In genomic region chr6:127756856-127757255, GRCm38 (mm10) we compare ENCODE assay signal across 25 mouse cellular contexts. TPM values are rescaled to one million over a fixed set of nuclear protein-coding genes. Genes with fewer than 3 reads are reported as not detected.
DNase-seq lines count a peak whose midpoint lies in the region; ATAC-seq lines count a peak whose summit lies in the region.
"Had no signal": no experiment of that assay in that cellular context is flagged by ENCODE, and none has a peak within 500 bp of the region (broad histone marks: within the 10 kb centered on the region; RNA-seq: fewer than 3 reads in every experiment).

No protein-coding gene starts in this region.

- no peaks in the 10 kb centered on the region for H3K9me3 ChIP-seq in kidney, embryonic 16.5 days (ENCODE audit: low read length)
- H3K9me3 ChIP-seq: embryonic facial prominence, embryonic 12.5 days; forebrain, embryonic 13.5 days; limb, embryonic 12.5 days; midbrain, embryonic 10.5 days had no signal

- no peak for DNase-seq in frontal cortex, postnatal 25 days (ENCODE audit: low spot score in 2 of 2)
- no peak for DNase-seq in kidney, adult 11 months
- peak; percentile 63 for DNase-seq in right cerebral cortex, adult 18-20 months
- no peak for DNase-seq in right cerebral cortex, postnatal 36 days (ENCODE audit: low spot score in 2 of 2)
- DNase-seq in Muller cell, postnatal 12 days (ENCODE audit: inconsistent ontology term) = no peak
- DNase-seq: adrenal gland, postnatal 36 days; cerebellum, adult 11-12 months; cerebellum, postnatal 10 days; gastrocnemius, postnatal 14 days; heart, adult 11 months; kidney, adult 2 months; liver, postnatal 0 days; spleen, adult 18-20 months had no signal

- peak; percentile 62 for ATAC-seq in frontal cortex, adult (ENCODE audit: low TSS enrichment)
- ATAC-seq in kidney, embryonic 16.5 days (ENCODE audit: low FRiP score, low TSS enrichment) = peak; percentile 67; the same call in 1 of the 2 replicates
- ATAC-seq: CD4-positive, CD25-positive, alpha-beta regulatory T cell, adult 4 months; liver, postnatal 0 days; lung, postnatal 0 days had no signal

- no peak overlapping the region for H3K27ac ChIP-seq in kidney, embryonic 16.5 days (ENCODE audit: low read length)
- H3K27ac ChIP-seq: embryonic facial prominence, embryonic 12.5 days; limb, embryonic 12.5 days; midbrain, embryonic 10.5 days had no signal

- H3K36me3 ChIP-seq in kidney, embryonic 16.5 days (ENCODE audit: insufficient read depth, low read length) = no peaks in the 10 kb centered on the region
- H3K36me3 ChIP-seq: embryonic facial prominence, embryonic 12.5 days; limb, embryonic 12.5 days had no signal

- H3K4me3 ChIP-seq in kidney, embryonic 16.5 days (ENCODE audit: low read length) = no peak overlapping the region
- H3K4me3 ChIP-seq: embryonic facial prominence, embryonic 12.5 days; forebrain, embryonic 13.5 days; limb, embryonic 12.5 days; midbrain, embryonic 10.5 days had no signal

- no peak overlapping the region for H3K9ac ChIP-seq in kidney, embryonic 16.5 days (replicated peaks; ENCODE audit: low read length)
- H3K9ac ChIP-seq: embryonic facial prominence, embryonic 12.5 days; forebrain, embryonic 13.5 days; limb, embryonic 12.5 days; liver, postnatal 0 days had no signal

- no peak overlapping the region for H3K4me2 ChIP-seq in kidney, embryonic 16.5 days (replicated peaks; ENCODE audit: low read depth, low read length)
- H3K4me2 ChIP-seq: embryonic facial prominence, embryonic 12.5 days; forebrain, embryonic 13.5 days; heart, embryonic 11.5 days; limb, embryonic 12.5 days; liver, embryonic 11.5 days had no signal

- no peaks in the 10 kb centered on the region for H3K27me3 ChIP-seq in kidney, embryonic 16.5 days (ENCODE audit: insufficient read depth, low read length)
- H3K27me3 ChIP-seq: embryonic facial prominence, embryonic 12.5 days; forebrain, embryonic 13.5 days; limb, embryonic 12.5 days had no signal

- H3K4me1 ChIP-seq in kidney, embryonic 16.5 days (ENCODE audit: insufficient read depth, low read length) = peaks cover 2% of the 10 kb centered on the region; the same call in 1 of the 2 replicates

- 19% methylated on average over 12 of the region's 12 CpGs for WGBS in kidney, embryonic 16.5 days

RNA-seq across cellular contexts. Expression of gene Prmt8, which starts 12.4 kb away (rescaled TPM):
- 0.10 TPM in 1 of 2 replicates, not detected in the other for polyA plus RNA-seq in kidney, embryonic 16.5 days (2015; fragmentation: Nextera tagmentation; extraction: Ambion mirVana)
- polyA plus RNA-seq: CD4-positive, CD25-positive, alpha-beta regulatory T cell, adult 4 months; heart, postnatal 0 days; kidney, adult 2 months; liver, postnatal 0 days; thymus, postnatal 0 days had no signal
